Mouse (Mus musculus) layer of hippocampus, adult 18-20 months (tissue): ENCODE data around the gene Tgm1. TPM values are rescaled to one million over a fixed set of nuclear protein-coding genes. Genes with fewer than 3 reads are reported as not detected.

Experiments used
- DNase-seq, 2 experiments: peaks; one replicate each; pipeline ENCODE4 v3.0.0; 2022; ENCODE audit warnings: low spot score in 2 of 2
- long read RNA-seq: library from polyadenylated mRNA; stranded (forward); transcript quantifications from one replicate; pipeline ENCODE4 v2.0.0, GENCODE M21; 2021
- total RNA-seq, 2 experiments: library from RNA; stranded (reverse); gene quantifications; 2 replicates each; pipeline ENCODE4 v1.2.3; 2021

Gene Tgm1
- not detected for total RNA-seq
- long read RNA-seq, result 0 reads

- DNase-seq, result no peak
These were observed at the start of gene Tgm1 for GRCm38 (mm10) chr14:55713729-55714122. Tgm1 (minus strand) TSS chr14:55713926.

- no peak for DNase-seq
These were observed 49.4 kb upstream of the Tgm1 start for GRCm38 (mm10) chr14:55763166-55763565.

GRCm38 (mm10) chr14:55762001-55762821 lies 48.5 kb upstream of the Tgm1 start:
- DNase-seq, result peak in 1 of 2 experiments; percentile 16

GRCm38 (mm10) chr14:55761163-55761562 lies 47.4 kb upstream of the Tgm1 start, which contains the start of gene Ltb4r2:
Ltb4r2 (plus strand) TSS chr14:55761428.
- DNase-seq, result no peak

GRCm38 (mm10) chr14:55760156-55760555 lies 46.4 kb upstream of the Tgm1 start:
- DNase-seq, result peak; percentile 61 to 90

- peak in 1 of 2 experiments; percentile 65 for DNase-seq
These were observed 44.6 kb upstream of the Tgm1 start, which contains the start of gene Cideb for GRCm38 (mm10) chr14:55758363-55758784. Cideb (minus strand) TSS chr14:55758458.

GRCm38 (mm10) chr14:55757566-55757965 lies 43.8 kb upstream of the Tgm1 start:
- no peak for DNase-seq

- DNase-seq, result no peak
These were observed 33.5 kb upstream of the Tgm1 start for GRCm38 (mm10) chr14:55747051-55747847.

- no peak for DNase-seq
These were observed 32.1 kb upstream of the Tgm1 start for GRCm38 (mm10) chr14:55745861-55746237.

GRCm38 (mm10) chr14:55745180-55745860 lies 31.6 kb upstream of the Tgm1 start, which contains the start of the genes Dhrs1 and Nop9:
Dhrs1 (minus strand) TSS chr14:55745690.
Nop9 (plus strand) TSS chr14:55745693.
- DNase-seq, result peak; percentile 78 to 86

- peak; percentile 58 to 92 for DNase-seq
These were observed 30.0 kb upstream of the Tgm1 start for GRCm38 (mm10) chr14:55743711-55744110.

- DNase-seq, result no peak
These were observed 23.5 kb upstream of the Tgm1 start for GRCm38 (mm10) chr14:55737086-55737687.

- DNase-seq, result no peak
These were observed 22.0 kb upstream of the Tgm1 start for GRCm38 (mm10) chr14:55735758-55736157.

GRCm38 (mm10) chr14:55735334-55735733 lies 21.6 kb upstream of the Tgm1 start:
- no peak for DNase-seq

- no peak for DNase-seq
These were observed 21.1 kb upstream of the Tgm1 start for GRCm38 (mm10) chr14:55734869-55735268.

- no peak for DNase-seq
These were observed 20.2 kb upstream of the Tgm1 start for GRCm38 (mm10) chr14:55733889-55734288.

GRCm38 (mm10) chr14:55730531-55731032 lies 16.9 kb upstream of the Tgm1 start:
- peak; percentile 31 to 69 for DNase-seq

- DNase-seq, result no peak
These were observed 16.4 kb upstream of the Tgm1 start for GRCm38 (mm10) chr14:55730116-55730515.

GRCm38 (mm10) chr14:55727889-55728685 lies 14.4 kb upstream of the Tgm1 start:
- no peak for DNase-seq

- no peak for DNase-seq
These were observed 12.5 kb upstream of the Tgm1 start for GRCm38 (mm10) chr14:55726261-55726660.
